Mouse (Mus musculus): Measurements from ENCODE around the gene Grb14. TPM values are rescaled to one million over a fixed set of nuclear protein-coding genes. Genes with fewer than 3 reads are reported as not detected.

The Grb14 gene
- total RNA-seq (2014; fragmentation: Nextera tagmentation): not detected in 2 replicates
- total RNA-seq (2017): not detected in 2 replicates

DNA sequence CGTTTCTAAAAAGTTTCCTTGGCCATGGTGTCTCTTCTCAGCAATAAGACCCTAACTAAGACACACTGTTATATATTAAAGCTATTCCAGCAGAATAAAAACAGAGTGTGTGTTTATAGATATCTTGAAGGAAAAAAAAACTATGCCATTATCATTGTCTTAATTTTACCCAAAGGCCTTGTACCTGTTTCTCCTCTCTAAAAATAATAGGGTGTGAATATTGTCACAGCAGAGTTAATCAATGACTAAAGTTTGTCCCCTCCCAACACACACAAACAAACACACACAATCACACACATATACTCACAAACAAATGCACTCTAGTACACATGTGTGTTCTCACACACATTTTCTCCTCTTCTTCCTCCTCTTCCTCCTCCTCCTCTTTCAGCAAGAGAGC, at the start of gene Grb14:
TSS of gene Grb14 (minus strand) at position 101 of the 400 bp plus-strand sequence.
- no peak for ATAC-seq (replicated peaks; ENCODE audit: low FRiP score, low TSS enrichment, poor library complexity, severe bottlenecking)

DNA sequence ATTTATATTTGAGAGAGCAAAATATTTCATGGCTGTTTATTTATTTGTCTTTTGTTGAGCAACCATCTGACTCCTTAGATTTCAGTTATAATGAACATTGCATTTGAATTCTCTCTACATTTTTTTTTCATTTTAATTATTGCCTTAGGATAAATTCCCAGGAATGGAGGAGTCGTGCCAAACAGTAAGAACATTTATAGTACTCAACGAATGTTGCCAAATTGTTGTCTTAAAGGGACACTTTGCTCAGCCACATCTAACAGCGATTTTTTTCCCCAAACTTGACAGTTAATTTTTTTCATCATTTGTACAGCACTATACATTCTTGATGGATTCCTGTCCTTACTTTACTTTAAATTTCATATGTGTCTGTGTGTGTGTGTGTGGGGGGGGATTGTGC, 47.4 kb upstream of the Grb14 start:
- ATAC-seq (replicated peaks; ENCODE audit: low FRiP score, low TSS enrichment, poor library complexity, severe bottlenecking): no peak

DNA sequence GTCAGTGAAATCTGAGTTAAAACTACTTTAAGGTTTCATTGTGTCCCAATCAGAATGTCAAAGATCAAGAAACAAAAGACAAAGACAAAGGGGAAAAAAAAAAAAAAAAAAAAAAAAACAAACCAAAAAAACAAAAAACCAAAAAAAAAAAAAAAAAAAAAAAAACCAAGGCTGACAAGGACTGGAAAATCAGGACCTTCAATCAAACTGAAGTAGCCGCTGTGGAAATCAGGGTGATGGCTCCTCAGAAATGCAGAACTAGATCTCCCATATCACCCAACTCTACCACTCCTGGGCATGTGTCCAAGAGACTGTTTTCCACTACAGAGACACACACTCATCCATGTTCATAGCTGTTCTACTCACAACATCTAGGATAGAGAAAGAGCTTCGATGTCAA, 29.0 kb upstream of the Grb14 start:
- no peak for ATAC-seq (replicated peaks; ENCODE audit: low FRiP score, low TSS enrichment, poor library complexity, severe bottlenecking)

DNA sequence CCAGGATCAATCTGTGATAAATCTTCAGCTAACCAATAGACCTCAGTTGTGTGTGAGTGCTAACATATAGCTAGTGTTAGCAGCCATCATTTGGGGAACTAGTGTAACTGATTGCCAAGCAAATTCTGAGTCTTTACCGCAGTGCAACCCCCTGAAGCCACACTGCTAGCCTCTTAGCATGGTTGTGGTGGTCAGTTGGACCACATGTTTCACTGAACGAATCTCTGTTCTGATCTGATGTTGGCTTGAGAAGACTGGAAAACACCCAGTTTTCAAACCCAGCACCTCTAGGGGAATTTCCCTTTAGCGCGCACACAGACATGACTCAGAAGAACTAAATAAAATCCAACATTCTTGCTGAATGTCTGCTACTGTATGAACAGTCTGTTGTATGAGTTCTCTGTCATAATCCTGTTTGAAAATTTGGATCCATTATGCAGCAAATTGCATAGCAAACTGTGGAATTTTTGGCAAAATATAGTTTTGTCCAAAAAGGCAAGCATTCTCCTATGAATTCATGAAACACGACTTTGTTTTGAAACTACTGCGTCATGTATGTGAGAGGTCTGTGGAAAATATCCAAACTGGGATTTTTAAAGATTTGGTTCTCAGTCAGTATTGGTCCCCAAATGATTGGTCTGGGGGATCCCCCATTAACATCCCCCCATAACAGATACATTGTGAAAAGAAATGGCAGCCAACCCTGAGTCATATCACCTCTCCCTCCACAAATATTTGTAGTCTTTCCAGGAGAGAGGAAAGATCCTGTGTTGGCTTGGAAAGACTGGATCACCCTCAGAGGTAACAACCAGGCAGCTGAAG, 27.6 kb upstream of the Grb14 start:
- ATAC-seq (replicated peaks; ENCODE audit: low FRiP score, low TSS enrichment, poor library complexity, severe bottlenecking): no peak

DNA sequence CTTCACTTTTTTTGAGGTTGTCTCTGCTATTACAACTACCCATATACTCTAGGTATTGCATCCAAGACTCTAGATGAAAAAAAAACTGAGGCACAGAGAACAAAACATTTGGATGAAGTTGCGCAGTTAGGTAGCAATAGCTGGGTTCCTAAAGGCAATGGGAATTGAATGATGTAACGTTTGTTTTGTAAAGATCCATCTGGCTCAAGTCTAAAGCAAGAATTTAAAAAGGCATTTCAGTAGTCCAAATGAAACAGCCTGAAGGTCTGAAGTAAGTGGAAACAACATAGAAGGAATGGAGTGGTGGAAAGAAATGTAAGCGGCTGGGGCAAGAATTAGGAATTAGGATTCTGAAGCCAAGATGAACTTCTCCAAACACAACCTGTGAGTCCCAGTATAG, 26.0 kb upstream of the Grb14 start:
- ATAC-seq (replicated peaks; ENCODE audit: low FRiP score, low TSS enrichment, poor library complexity, severe bottlenecking): no peak

DNA sequence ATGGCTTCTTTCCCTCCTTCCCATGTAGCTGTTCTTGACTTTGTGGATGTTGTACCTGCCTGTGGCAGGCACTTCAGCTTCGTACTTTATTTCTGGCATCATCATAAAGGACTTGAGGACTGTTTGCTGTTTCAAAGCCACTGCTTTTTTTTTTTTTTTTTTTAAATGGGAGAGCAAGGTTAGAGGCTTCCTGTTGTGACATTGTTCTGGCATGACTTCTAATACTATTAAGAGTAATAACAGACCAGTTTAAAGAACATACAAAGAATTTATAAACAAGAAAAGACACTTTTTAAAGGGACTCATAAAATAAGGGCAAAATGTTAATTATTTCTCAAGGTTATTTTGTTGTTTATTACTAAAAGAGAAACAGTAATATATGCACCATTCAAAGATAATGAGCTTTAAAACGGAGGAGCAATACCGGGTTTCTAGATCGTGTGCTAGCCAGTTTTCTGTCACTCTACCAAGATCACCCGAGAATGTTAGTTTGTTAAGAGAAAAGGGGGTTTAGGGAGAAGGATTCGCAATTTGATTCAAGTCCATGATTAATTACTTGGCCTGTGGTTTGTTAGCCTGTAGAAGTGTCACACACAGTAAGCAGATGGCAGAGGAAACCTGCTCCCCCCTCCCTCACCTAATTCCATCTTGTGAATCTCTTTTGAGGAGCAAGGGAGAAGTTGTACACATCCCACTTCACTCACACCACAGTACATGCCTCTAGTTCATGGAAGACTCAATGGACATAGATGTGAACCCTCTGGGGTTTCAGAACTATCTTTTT, 23.6 kb upstream of the Grb14 start:
- no peak for ATAC-seq (replicated peaks; ENCODE audit: low FRiP score, low TSS enrichment, poor library complexity, severe bottlenecking)

DNA sequence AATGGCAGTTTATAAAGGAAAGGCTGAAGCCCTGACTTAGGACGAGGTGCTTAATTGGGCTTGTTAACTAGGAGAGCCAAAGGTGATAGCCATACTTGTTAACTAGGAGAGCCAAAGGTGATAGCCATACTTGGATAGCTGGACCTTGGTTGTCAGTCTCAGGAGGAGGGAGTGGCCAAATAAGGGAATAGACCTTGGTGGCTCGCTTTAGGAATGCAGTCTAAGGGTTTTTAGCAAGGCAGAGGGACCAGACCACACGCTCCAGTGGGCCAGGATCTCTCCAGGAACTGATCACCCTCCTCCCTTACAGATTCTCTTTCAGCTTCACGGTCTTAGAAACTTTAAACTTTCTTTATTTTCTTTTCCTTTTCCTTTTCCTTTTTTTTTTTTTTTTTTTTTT, 13.4 kb upstream of the Grb14 start:
- no peak for ATAC-seq (replicated peaks; ENCODE audit: low FRiP score, low TSS enrichment, poor library complexity, severe bottlenecking)

DNA sequence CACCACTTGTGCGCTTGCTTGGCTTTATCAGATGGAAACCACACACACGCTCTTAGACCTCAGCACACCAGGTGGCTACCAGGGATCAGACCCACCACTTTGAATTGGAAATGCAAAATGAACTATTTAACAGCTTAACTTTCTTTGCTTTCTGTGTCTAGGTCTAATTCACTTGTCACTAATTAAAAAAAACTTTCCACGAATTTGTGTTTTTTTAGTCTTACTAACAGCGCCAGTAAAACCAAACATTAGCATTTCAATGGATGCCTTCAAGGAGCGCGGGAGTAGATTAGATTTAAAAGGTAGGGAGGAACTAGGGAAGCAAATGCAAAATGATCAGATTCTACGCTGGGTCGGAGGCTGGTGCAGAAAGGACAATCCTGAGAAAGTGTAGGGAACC, 12.8 kb upstream of the Grb14 start:
- ATAC-seq (replicated peaks; ENCODE audit: low FRiP score, low TSS enrichment, poor library complexity, severe bottlenecking): no peak

DNA sequence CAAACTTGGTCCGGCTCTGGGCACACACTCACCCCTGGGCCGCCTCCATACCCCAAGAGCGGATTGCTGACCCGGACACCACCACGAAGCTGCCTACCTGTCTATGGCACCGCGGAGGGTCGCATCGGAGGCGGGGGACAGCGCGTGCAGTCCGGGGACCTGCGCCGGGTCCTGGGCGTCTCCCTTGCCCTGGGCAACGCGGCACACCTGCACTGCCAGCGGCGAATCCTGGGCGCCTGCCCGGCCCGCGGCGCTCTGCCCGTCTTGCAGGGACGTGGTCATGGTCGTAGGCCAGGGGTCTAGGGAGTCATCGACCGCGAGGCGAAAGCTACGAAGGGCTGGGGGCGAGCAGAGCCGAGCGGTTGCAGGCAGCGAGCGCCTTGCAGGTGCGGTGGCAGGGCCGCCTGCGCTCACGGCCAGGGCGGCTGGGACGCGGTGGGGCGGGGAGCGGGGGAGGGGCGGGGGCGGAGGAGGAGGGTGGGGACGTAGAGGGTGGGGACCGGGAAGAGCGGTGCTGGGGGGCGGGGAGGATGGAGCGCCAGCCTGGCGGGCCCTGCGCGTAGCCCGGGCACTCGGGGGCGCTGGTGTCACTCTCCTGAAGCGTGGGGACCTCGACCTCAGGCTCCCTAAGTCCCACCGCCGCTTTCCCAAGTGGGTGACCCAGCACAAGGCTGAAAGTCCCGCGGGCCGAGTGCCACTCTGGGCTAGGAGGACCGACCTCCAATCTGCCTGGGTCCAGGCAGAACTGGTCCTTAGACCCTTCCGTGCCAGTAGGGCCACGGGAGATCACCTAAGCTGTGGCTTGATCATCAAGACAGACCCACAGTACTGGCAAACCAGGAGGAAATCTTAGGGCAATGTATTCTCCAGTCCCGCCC, 2.2 kb downstream of the Grb14 start:
- peak; percentile 74 for ATAC-seq (replicated peaks; ENCODE audit: low FRiP score, low TSS enrichment, poor library complexity, severe bottlenecking)

DNA sequence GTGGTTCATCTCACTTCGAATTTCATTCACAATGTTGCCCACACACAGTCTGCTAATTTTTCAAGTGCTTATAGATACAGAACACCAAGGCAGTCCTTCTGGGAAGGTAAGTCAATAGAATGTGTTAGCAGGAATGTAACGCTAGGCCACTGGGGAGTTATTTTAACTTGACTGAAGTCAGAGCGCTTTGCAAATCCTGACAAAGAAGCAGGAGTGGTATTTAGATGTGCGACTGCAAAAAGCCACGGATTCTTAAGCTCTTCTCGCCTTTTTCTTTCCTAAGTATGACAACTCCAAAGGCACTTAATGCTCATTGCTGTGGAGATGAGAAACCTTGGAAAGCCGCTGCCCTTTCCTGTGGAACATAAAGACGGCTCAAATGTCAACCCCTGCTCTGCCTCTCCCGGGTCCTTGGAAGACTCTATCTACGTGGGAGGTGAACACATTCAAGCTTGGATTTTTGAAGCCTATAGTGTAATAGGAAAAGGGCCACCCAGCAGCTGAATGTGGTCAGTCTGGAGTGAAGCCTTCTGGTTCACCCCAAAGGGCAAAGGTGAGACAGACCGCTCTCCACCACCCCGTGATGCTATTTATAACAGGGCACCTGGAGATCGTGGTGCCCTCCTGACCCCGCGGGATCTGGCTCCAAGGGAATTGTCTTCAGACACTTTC, 3.0 kb downstream of the Grb14 start:
- no peak for ATAC-seq (replicated peaks; ENCODE audit: low FRiP score, low TSS enrichment, poor library complexity, severe bottlenecking)

DNA sequence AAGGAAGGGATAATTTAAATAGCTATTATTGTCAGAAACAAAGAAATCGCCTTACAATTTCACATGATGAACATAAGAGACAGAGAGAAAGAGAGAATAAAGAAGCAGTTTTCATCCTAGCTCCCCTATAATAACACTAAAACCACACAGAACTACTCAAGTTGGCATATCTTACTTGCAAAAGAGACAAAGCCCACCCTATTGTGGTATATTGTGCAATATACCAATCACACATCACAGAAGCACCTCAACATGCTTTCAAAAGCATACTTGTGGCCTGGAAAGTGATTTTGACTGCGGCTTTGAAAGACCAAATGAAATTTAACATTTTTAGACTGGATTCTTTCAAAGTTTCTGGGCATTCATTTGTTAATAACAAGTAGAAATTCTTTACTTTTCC, 7.4 kb downstream of the Grb14 start:
- ATAC-seq (replicated peaks; ENCODE audit: low FRiP score, low TSS enrichment, poor library complexity, severe bottlenecking): no peak

DNA sequence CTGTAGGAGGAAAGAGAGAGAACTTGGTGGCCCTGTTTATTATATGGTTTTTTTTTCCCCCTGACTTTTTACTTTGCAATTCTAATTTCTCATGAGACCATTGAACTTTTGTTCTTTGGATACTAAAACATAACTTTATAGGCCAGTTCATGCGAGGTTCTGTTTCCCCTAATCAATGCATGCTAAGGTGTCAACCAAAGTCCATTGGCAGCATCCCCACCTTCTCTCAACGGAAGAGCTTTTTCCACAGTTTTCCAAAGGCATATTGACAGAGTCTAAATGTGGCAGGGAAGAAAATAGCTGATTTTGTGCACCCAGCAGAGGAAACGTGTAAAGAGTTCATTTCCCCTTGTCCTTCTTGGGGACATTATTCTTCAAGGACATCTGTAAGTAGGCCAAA, 10.2 kb downstream of the Grb14 start:
- no peak for ATAC-seq (replicated peaks; ENCODE audit: low FRiP score, low TSS enrichment, poor library complexity, severe bottlenecking)

DNA sequence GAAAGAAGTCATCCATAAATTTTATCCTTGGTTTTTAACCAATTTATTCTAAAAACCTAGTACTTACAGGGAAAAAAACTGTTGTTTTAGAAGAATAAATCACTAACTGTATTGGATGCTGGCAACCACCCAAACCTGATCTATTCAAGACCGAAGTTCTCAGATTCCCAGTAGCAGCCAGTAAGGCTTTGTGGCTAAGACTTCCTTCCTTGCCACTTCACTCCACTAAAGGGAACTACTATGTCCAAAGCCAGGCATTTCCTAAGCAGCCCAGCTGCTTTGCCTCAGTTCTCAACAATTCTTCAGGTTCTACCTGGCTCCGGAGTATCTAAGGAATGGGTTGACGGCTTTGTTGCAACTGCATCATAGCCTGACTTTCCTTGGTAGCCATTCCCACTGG, 14.7 kb downstream of the Grb14 start:
- ATAC-seq (replicated peaks; ENCODE audit: low FRiP score, low TSS enrichment, poor library complexity, severe bottlenecking): no peak

DNA sequence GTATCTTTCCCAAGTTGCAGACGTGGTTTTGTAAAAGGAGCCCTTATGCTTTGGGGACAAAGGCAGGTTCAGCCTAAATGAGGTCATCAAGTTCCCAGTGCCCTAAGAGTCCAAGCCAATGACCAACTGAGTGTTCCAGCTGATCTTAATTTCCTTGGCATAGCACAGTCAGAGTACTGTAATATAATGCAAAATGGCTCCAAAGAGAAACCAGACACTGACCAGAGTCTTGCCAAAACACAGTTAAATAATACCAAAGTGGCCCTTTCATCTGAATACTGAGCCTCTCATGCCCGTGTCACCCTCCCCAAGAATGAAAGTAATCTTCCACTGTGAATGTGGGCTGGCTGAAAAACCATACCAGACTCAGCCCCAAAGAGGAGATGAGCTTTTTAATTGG, 17.4 kb downstream of the Grb14 start:
- ATAC-seq (replicated peaks; ENCODE audit: low FRiP score, low TSS enrichment, poor library complexity, severe bottlenecking): no peak

DNA sequence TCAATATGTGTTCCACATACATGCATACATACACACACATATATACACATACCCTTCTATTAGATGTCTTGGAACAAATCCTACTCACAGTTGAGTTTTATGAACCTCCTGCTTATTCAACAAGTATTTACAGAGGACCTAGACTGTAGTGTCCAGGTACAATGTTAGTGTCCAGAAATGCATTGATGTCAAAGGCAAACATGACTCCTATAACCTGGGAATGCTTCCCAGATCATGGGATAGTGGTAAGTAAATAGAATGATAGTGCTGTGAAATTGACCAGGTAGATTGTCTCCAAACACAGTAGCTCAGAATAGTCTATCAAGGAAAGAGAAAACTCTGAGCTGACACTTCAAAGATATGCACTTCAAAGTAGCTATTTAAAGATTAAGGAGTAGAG, 19.7 kb downstream of the Grb14 start:
- no peak for ATAC-seq (replicated peaks; ENCODE audit: low FRiP score, low TSS enrichment, poor library complexity, severe bottlenecking)

DNA sequence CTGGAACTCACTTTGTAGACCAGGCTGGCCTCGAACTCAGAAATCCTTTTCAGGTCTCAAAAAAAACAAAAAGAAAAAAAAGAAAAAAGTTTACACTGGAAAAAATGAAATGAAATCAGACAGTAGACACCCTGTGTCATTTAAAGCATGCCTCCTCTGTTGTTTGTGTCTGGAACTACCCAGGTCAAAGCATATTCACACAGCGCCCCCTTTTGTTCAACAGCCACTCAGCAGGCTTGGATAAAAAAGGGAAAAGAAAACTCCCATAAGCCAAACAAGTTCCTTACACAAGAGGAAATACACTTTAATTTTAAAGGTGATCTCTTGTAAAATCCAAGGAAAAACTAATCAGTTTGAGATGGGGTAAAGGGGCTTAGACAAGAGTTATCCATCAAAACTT, 21.4 kb downstream of the Grb14 start:
- ATAC-seq (replicated peaks; ENCODE audit: low FRiP score, low TSS enrichment, poor library complexity, severe bottlenecking): no peak

DNA sequence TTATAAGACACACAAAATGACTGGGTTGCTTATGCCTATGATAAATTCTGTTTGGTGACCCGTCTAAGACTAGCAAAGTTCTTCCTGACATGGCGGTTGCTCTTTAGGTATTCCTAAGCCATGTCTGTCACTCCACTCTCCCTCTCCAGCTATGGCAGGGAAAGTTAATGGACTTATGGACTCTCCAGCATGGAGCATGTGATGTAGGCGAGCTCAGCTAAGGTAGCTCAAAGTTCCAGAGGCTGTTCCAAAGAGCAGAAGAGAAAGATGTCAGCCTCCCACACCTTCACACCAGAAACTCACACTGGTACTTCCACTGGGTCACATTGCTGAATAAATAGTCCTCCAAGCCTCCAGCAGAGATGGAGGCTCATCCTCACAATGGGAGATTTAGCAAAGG, 22.2 kb downstream of the Grb14 start:
- no peak for ATAC-seq (replicated peaks; ENCODE audit: low FRiP score, low TSS enrichment, poor library complexity, severe bottlenecking)

DNA sequence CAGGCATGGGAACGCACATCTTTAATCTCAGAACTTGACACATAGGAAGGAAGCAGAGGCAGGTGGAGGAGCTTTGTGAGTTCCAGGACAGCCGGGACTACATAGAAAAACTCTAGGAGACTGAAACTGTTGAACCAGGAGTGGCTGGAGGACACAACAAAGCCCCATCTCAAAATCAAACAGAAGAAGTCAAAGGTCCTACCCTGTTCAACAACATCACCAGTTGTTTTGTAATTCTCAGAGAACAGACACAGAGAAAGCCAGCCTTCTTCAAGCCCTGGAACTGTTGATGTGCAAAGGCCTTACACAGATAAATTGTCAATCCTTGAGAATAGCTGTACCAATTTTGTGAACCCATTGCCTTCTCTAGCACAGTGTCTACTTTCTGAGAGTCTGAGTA, 29.7 kb downstream of the Grb14 start:
- ATAC-seq (replicated peaks; ENCODE audit: low FRiP score, low TSS enrichment, poor library complexity, severe bottlenecking): no peak

DNA sequence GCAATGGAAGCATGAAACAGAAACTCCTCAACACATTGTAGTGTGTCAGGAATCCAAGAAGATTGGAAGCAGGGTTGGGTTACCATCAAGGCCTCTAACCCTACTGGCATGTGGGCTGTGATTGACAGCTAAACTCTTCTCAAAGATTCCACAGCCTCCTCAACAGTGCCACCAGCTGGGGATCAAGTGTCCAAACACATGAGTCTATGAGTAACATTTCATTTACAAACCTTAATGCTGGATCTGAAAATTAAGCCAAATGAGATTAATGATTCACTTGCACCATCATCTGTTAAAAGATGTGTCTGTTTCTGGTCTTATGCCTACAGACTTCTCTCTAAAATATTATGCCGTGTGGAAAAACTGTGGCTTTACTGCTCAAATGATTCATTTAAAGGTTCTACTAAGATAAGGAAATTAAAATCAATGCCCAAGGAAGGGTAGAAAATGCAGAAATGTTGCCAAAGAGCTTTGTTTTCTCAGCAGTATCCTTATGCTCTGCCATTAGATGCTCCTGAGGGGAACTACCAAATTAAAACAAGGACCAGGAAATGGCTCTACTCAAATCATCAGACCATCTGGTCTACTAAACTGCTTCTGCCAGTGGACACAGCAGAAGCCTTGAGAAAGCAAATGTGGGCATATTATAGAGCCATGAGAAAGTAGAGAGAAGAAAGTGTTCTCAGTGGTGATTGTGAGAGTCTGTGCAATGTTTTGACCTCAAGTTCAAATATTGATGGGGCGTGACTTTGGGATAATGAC, 35.2 kb downstream of the Grb14 start:
- no peak for ATAC-seq (replicated peaks; ENCODE audit: low FRiP score, low TSS enrichment, poor library complexity, severe bottlenecking)
